Mouse (Mus musculus): ENCODE measurements around the gene Lzts3. TPM values are rescaled to one million over a fixed set of nuclear protein-coding genes. Genes with fewer than 3 reads are reported as not detected.

Gene Lzts3
- total and polyA plus RNA-seq, 3 experiments = 1.9 to 4.5 TPM; not detected in 1

- Histone ChIP-seq H3K27ac (ENCODE audit: control insufficient read depth, low read depth, low read length) (no peak overlapping the region), H3K9me3 (replicated peaks; ENCODE audit: insufficient read depth, low read length) (no peaks in the 10 kb centered on the region), H3K27me3 (ENCODE audit: control insufficient read depth in 1 of 2, insufficient read depth in 2 of 2, low read length in 2 of 2) (no peaks in the 10 kb centered on the region), H3K9ac (ENCODE audit: control insufficient read depth, low read depth, low read length, poor library complexity, severe bottlenecking) (no peak overlapping the region), H3K79me2 (ENCODE audit: control insufficient read depth, insufficient read depth, low read length, poor library complexity) (no peaks in the 10 kb centered on the region), H3K4me1 (ENCODE audit: control insufficient read depth in 1 of 2, insufficient read depth in 2 of 2, low read length in 2 of 2) (peaks cover 21 to 28% of the 10 kb centered on the region in 2 experiments), H3K36me3 (ENCODE audit: control insufficient read depth in 1 of 2, insufficient read depth in 2 of 2, low read length in 2 of 2) (peaks cover 0 to 20% of the 10 kb centered on the region in 2 experiments; a peak in 2 of 4 replicates), H3K4me3 (ENCODE audit: control insufficient read depth in 1 of 2, insufficient read depth in 1 of 2, low read depth in 2 of 2, low read length in 2 of 2) (no peak overlapping the region)
- DNase-seq (ENCODE audit: low read depth, low spot score) = no peak
- TF ChIP-seq UBTF (IDR thresholded peaks at IDR 0.05; ENCODE audit: borderline replicate concordance, insufficient read depth, low read depth, low read length) = no peak
These were observed 51.6 kb downstream of the Lzts3 start for GRCm38 (mm10) chr2:130591016-130591415.

GRCm38 (mm10) chr2:130589761-130590160 lies 52.8 kb downstream of the Lzts3 start:
- Histone ChIP-seq H3K36me3 (ENCODE audit: control insufficient read depth in 1 of 2, insufficient read depth in 2 of 2, low read length in 2 of 2) (peaks cover 0 to 8% of the 10 kb centered on the region in 2 experiments; a peak in 2 of 4 replicates), H3K4me1 (ENCODE audit: control insufficient read depth in 1 of 2, insufficient read depth in 2 of 2, low read length in 2 of 2) (peaks cover 11 to 25% of the 10 kb centered on the region in 2 experiments), H3K79me2 (ENCODE audit: control insufficient read depth, insufficient read depth, low read length, poor library complexity) (no peaks in the 10 kb centered on the region)

GRCm38 (mm10) chr2:130589157-130589556 lies 53.4 kb downstream of the Lzts3 start:
- no peaks in the 10 kb centered on the region for H3K79me2 ChIP-seq (ENCODE audit: control insufficient read depth, insufficient read depth, low read length, poor library complexity)
- no peaks in the 10 kb centered on the region for H3K27me3 ChIP-seq (ENCODE audit: control insufficient read depth in 1 of 2, insufficient read depth in 2 of 2, low read length in 2 of 2)
- no peak overlapping the region for H3K4me3 ChIP-seq (ENCODE audit: control insufficient read depth in 1 of 2, insufficient read depth in 1 of 2, low read depth in 2 of 2, low read length in 2 of 2)
- H3K36me3 ChIP-seq (ENCODE audit: control insufficient read depth in 1 of 2, insufficient read depth in 2 of 2, low read length in 2 of 2) = peaks cover 0 to 8% of the 10 kb centered on the region in 2 experiments; a peak in 2 of 4 replicates
- H3K4me1 ChIP-seq (ENCODE audit: control insufficient read depth in 1 of 2, insufficient read depth in 2 of 2, low read length in 2 of 2) = peaks cover 11 to 25% of the 10 kb centered on the region in 2 experiments
- no peak for DNase-seq (ENCODE audit: low read depth, low spot score)
- H3K27ac ChIP-seq (ENCODE audit: control insufficient read depth, low read depth, low read length) = no peak overlapping the region
- TF ChIP-seq MAZ (IDR thresholded peaks at IDR 0.05; ENCODE audit: low read depth, low read length) (no peak), CHD2 (IDR thresholded peaks at IDR 0.05; ENCODE audit: low read length) (no peak), BHLHE40 (IDR thresholded peaks at IDR 0.05; ENCODE audit: borderline replicate concordance, low read depth, low read length) (no peak)
- H3K9ac ChIP-seq (ENCODE audit: control insufficient read depth, low read depth, low read length, poor library complexity, severe bottlenecking) = no peak overlapping the region
- H3K9me3 ChIP-seq (replicated peaks; ENCODE audit: insufficient read depth, low read length) = no peaks in the 10 kb centered on the region

More at GRCm38 (mm10) chr2:130589761-130590160, 52.8 kb downstream of the Lzts3 start:
- Histone ChIP-seq H3K9me3 (replicated peaks; ENCODE audit: insufficient read depth, low read length) (no peaks in the 10 kb centered on the region), H3K4me3 (ENCODE audit: control insufficient read depth in 1 of 2, insufficient read depth in 1 of 2, low read depth in 2 of 2, low read length in 2 of 2) (no peak overlapping the region), H3K27ac (ENCODE audit: control insufficient read depth, low read depth, low read length) (no peak overlapping the region), H3K27me3 (ENCODE audit: control insufficient read depth in 1 of 2, insufficient read depth in 2 of 2, low read length in 2 of 2) (no peaks in the 10 kb centered on the region), H3K9ac (ENCODE audit: control insufficient read depth, low read depth, low read length, poor library complexity, severe bottlenecking) (no peak overlapping the region)
- no peak for DNase-seq (ENCODE audit: low read depth, low spot score)
- no peak for TF ChIP-seq ELF1 (IDR thresholded peaks at IDR 0.05; ENCODE audit: low read depth, low read length)

- Histone ChIP-seq H3K27ac (ENCODE audit: control insufficient read depth, low read depth, low read length) (peak overlapping the region; percentile 8; the same call in 1 of the 2 replicates), H3K4me3 (ENCODE audit: control insufficient read depth in 1 of 2, insufficient read depth in 1 of 2, low read depth in 2 of 2, low read length in 2 of 2) (no peak overlapping the region), H3K36me3 (ENCODE audit: control insufficient read depth in 1 of 2, insufficient read depth in 2 of 2, low read length in 2 of 2) (peaks cover 0 to 8% of the 10 kb centered on the region in 2 experiments; a peak in 2 of 4 replicates), H3K4me1 (ENCODE audit: control insufficient read depth in 1 of 2, insufficient read depth in 2 of 2, low read length in 2 of 2) (peaks cover 11 to 25% of the 10 kb centered on the region in 2 experiments), H3K27me3 (ENCODE audit: control insufficient read depth in 1 of 2, insufficient read depth in 2 of 2, low read length in 2 of 2) (no peaks in the 10 kb centered on the region), H3K9ac (ENCODE audit: control insufficient read depth, low read depth, low read length, poor library complexity, severe bottlenecking) (no peak overlapping the region), H3K9me3 (replicated peaks; ENCODE audit: insufficient read depth, low read length) (no peaks in the 10 kb centered on the region), H3K79me2 (ENCODE audit: control insufficient read depth, insufficient read depth, low read length, poor library complexity) (no peaks in the 10 kb centered on the region)
- TF ChIP-seq MYC (IDR thresholded peaks at IDR 0.05; ENCODE audit: low read depth, low read length) = peak; percentile 46; the same call in 1 of the 2 replicates
- TF ChIP-seq ZNF384 (IDR thresholded peaks at IDR 0.05; ENCODE audit: low read depth, low read length) = peak; percentile 88
- peak; percentile 24; the same call in 1 of the 2 replicates for TF ChIP-seq HCFC1 (IDR thresholded peaks at IDR 0.05; ENCODE audit: low read depth, low read length)
- TF ChIP-seq TCF12 (IDR thresholded peaks at IDR 0.05; ENCODE audit: low read depth, low read length) = peak; percentile 69
- TF ChIP-seq ETS1 (IDR thresholded peaks at IDR 0.05; ENCODE audit: low read depth, low read length) = peak; percentile 87
- TF ChIP-seq NRF1 (IDR thresholded peaks at IDR 0.05; ENCODE audit: insufficient read depth, low read depth, low read length, poor library complexity, severe bottlenecking) = no peak
- TF ChIP-seq MAZ (IDR thresholded peaks at IDR 0.05; ENCODE audit: low read depth, low read length) = no peak
- TF ChIP-seq SIN3A (IDR thresholded peaks at IDR 0.05; ENCODE audit: low read length) = peak; percentile 46
- TF ChIP-seq POLR2AphosphoS5 (IDR thresholded peaks at IDR 0.05; ENCODE audit: borderline replicate concordance, low read depth, low read length) = no peak
- TF ChIP-seq CTCF (IDR thresholded peaks at IDR 0.05 in 2 of 3, conservative IDR thresholded peaks at IDR 0.05 in 1 of 3; ENCODE audit: control insufficient read depth in 1 of 3, insufficient read depth in 1 of 3, low read depth in 2 of 3, low read length in 3 of 3, poor library complexity in 1 of 3, severe bottlenecking in 1 of 3) = no peak
- TF ChIP-seq MAX (IDR thresholded peaks at IDR 0.05; ENCODE audit: low read length) = peak; percentile 38; the same call in 1 of the 2 replicates
- TF ChIP-seq RAD21 (IDR thresholded peaks at IDR 0.05; ENCODE audit: low read depth, low read length) = no peak
- TF ChIP-seq GATA1 (IDR thresholded peaks at IDR 0.05; ENCODE audit: low read depth, low read length) = peak; percentile 72
- TF ChIP-seq EP300 (IDR thresholded peaks at IDR 0.05; ENCODE audit: low read depth in 1 of 2, low read length in 2 of 2) = peak; percentile 12 to 30; a peak in 3 of 4 replicates
- peak; percentile 67 for DNase-seq (ENCODE audit: low read depth, low spot score)
These were observed 54.2 kb downstream of the Lzts3 start for GRCm38 (mm10) chr2:130588373-130588772.
